Mouse (Mus musculus): ENCODE data around the gene Clpb.
A peak's percentile ranks its signal among the peaks of the same experiment; 100 is the strongest.

Clpb gene

GRCm38 (mm10) chr7:101821571-101822501 lies 158.4 kb downstream of the Clpb start:
- DNase-seq (ENCODE audit: low read depth): no peak

DNA sequence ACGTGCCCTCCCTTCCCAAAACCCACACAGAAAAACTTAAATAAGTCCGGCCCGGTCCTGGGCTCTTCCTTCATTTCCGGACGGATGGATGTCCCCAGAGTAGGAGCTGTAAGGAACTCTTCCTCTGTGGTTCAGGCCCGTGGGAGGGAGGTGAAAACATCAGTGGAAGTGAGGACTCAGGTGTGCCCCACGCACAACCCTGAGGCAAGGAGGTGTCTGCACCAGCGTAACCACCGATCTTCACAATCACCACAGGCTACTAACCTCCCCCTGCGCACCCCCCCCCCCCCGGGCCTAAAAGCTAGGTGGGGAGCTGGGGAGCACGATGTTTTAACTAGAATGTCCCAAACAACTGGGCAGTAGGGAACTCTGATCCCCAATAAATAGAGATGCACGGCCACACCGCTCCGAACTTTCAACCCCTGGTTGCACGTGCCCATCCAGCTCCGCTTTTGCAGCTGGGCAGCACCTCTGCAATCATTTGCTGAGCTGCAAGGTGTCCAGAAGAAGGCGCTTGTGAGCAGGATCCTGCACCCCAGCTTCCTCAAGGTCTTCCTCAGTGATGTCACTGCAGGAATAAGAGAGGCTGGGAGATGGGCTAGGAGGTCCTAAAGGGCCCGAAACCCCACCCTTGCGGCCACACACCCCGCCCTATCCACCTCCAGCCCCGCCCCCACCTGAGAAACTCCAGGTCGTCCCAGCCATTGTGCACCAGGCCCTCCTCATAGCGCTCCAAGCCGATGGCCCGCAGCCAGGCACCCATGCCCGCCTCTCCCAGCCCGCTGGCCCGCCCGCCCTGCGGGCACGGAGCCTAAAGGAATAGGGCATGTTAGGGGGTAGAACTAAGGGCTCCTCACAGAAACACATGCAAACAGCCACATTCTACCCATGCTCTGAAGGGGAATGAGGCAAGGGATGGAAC lies 159.7 kb downstream of the Clpb start:
- no peak for DNase-seq (ENCODE audit: low read depth)

DNA sequence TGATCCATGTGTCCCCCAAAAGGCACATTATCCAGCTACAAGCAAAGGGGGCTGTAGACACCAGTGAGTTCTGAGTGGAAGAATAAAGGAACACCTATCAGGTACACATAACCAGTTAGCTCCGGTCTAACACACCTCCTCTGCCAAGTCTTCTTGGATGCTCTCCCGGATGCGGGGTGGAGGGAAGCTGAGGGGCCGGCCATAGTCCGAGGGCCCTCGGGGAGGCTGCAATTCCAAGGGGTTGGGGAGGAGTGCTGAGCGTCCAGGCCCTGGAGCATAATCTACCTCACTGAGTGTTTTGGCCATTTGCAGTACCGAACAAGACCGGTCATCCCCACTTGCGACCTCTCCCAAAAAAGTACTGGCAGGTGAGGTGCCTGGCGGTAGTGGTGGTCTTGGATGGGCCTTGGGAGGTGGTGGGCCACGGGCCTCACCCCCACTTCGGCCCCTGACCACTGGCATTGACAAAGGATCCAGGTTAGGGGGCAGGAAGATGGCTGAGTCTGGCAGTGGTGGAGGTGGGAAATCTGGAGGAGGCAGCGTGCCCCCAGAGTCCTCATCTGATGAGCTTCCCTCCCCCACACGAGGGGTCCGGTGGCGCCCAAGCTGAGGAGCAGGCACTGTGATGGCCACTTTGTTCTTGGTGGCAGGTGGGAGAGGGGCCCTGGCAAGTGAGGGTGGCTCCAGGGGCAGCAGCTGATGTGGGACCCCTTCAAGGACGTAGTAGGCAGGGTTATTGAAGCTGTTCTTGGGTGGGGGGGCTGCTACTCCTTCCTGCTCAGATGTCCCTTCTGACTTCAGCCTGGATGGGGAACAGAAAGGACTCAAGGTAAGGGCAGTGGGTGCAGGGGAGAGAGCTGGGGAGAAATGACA lies 160.6 kb downstream of the Clpb start:
- no peak for DNase-seq (ENCODE audit: low read depth)

- no peak for DNase-seq (ENCODE audit: low read depth)
These were observed 166.9 kb downstream of the Clpb start for GRCm38 (mm10) chr7:101830373-101830772.

GRCm38 (mm10) chr7:101831437-101831836 lies 168.0 kb downstream of the Clpb start:
- DNase-seq (ENCODE audit: low read depth): no peak

DNA sequence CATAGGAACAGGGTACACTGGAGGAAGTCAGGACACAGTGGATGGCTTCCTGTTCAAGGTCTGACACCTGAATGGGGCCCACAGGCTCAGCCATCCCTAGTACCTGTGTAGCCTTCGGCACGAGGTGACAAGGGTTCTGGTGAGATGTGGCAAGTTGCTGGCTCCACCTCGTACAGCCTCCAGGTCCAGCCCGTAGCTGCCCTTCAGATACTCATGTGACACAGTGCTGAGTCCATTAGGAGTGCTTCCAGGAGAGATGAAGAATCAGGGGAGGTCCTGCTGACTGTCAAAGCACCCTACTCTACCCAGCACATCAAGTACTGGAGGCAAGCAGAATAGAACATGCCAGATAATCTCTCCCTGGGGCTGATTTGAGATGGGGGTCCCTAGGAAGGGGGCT lies 168.9 kb downstream of the Clpb start:
- no peak for DNase-seq (ENCODE audit: low read depth)

GRCm38 (mm10) chr7:101833352-101833751 lies 169.9 kb downstream of the Clpb start:
- DNase-seq (ENCODE audit: low read depth): no peak

- no peak for DNase-seq (ENCODE audit: low read depth)
These were observed 170.6 kb downstream of the Clpb start for GRCm38 (mm10) chr7:101833916-101834584.

DNA sequence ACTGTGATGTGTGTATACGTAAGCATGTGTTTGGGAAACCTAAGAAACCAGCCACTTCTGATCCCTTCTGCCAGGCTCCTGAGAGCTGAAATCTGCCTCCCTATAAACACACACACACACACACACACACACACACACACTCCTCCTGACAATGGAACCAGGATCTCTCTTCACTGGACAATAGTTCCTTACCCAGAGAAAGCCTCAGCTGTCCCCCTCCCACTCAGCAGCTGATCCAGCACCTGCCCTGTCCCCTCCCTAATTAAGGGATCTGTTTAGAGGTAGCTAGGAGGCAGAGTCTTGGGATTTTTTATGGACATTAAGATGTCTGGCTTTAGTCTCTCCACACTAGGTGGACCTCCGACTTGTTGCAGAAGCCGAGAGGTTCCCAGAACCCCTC lies 171.5 kb downstream of the Clpb start:
- no peak for DNase-seq (ENCODE audit: low read depth)

DNA sequence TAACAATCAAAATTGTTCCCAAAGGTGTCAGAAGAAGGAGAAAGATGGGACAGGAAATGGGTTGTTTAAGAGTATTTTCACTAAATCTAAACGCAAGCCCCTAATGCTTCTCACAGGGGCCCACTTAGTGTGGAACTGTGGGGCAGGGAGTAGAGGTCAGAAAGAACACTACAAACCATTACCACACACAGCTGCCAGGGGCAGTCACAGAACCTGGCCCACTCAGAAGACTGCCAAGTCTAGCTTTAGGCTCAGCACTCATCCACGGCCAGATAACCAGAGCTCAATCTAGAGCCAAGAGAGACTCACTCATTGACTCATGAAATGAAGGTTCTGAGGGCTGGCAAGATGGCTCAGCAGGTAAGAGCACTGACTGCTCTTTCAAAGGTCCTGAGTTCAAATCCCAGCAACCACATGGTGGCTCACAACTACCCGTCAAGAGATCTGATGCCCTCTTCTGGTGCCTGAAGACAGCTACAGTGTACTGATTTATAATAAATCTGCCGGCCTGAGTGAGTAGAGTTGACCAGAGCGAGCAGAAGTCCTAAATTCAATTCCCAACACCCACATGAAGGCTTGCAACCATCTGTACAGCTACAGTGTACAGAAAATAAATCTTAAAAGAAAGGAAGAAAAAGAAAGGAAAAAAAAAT lies 172.2 kb downstream of the Clpb start:
- DNase-seq (ENCODE audit: low read depth): peak; percentile 62

GRCm38 (mm10) chr7:101836271-101837153 lies 173.1 kb downstream of the Clpb start:
- peak; percentile 63 for DNase-seq (ENCODE audit: low read depth)

- peak; percentile 50 for DNase-seq (ENCODE audit: low read depth)
These were observed 173.7 kb downstream of the Clpb start for GRCm38 (mm10) chr7:101837154-101837605.

DNA sequence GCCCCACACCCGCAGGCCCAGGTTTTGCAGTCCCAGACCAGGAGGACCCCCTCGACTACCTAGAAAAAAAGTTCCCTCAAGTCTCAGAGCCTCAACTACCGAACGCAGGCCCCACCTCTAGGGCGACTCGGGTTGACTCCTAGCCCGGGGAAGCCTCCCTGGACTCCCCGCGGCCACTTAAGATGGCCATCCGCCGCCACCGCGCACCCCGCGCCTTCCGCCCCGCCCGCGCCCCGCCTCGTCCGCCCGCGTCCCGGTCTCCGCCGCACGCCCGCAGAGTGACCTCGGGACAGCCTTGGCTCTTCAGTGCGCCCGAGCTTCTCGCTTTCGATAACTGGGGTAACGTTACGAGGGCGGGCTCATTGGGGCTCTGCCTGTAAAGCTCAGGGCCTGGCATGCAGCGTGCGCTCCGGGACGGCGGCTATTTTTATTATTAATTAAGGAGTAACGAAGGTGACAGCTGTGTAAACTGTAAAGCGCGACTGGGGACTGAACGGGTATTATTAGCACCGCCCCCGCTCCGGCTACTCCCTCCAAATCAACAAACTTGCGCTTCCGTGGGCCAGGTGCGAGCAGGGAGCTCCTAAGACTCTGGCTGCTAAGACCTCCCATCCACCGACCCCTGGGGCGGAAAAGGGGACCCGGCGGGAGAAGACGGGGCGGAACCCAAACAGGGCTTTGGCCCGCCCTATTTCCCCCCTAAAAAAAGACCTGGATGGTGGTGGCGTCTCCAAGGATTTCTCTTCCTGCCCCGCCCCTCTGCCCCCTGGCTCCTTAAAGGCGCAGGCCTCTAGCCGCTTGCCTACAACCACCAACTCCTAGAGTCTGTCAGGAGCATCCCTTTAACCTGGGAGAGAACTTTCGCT lies 174.4 kb downstream of the Clpb start, which contains the start of gene Inppl1:
Inppl1 (minus strand) TSS at position 624 of the 866 bp plus-strand sequence.
- DNase-seq (ENCODE audit: low read depth): peak; percentile 60

- no peak for DNase-seq (ENCODE audit: low read depth)
These were observed 180.8 kb downstream of the Clpb start for GRCm38 (mm10) chr7:101844186-101844585.

All from 416B (cell line).